Mouse (Mus musculus): ENCODE measurements at regions not wholly inside any gene's neighbourhood (a gene's known extent, or its start where the extent isn't known, plus 50 kb on each side); places are given as distances from the start of the nearest gene placed in this dataset.

DNA sequence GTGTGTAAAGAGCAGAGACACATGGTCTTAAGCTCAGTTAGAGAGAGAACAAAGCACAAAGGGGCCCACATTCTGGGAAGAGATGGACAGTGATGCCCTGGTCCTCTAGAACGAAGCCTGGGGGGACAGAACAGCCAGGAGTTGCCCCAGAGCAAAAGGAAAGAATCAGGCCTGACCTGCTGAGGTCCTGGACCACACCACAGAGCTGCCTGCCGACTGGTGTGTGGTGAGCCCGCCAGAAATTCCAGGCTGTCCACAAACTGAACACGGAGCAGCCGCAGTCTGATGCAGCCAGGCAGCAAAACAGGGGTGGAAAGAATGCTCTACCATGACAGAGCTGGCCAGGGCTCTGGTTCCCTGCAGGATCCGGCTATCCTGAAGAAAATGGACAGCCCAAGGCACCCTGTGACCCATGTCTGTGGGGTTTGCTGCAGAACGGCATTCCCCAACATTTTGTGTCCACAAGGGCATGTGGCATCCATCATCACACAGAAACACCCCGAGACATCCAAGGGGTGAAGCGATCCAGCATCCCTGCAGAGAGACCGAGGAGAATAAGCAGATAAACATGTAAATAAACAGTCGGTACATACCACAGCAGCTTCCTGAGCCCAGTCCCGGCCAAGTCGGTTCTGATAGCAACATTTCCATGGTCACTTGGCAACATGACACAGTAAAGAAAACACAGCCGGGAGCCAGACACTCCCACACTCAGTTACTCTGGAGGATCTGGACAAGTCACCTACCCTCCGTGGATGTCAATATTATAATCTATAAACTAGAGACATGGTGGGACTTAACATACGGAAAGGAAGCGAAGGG, 65.3 kb upstream of the Pomp start:
- no peak for DNase-seq (ENCODE audit: low spot score)

DNA sequence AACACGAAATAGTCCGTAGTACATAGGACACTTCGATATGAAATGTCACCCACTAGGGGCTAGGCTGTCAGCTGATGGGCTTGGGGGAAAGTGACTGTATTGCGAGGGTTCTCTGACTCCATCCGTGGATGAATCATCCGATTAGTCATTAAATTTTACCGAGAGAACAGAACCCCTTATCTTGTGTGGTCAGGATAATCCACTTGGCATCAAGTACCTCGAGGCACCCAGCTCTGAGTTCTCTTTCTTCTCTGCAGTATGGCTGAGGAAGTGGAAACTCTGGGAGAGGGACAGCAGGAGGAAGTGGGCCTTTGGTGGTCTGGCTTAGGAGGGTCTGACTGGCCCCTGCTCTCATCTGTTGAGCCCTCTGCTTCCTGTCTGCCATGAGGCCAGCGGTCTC, 67.2 kb upstream of the Pomp start:
- no peak for DNase-seq (ENCODE audit: low spot score)

DNA sequence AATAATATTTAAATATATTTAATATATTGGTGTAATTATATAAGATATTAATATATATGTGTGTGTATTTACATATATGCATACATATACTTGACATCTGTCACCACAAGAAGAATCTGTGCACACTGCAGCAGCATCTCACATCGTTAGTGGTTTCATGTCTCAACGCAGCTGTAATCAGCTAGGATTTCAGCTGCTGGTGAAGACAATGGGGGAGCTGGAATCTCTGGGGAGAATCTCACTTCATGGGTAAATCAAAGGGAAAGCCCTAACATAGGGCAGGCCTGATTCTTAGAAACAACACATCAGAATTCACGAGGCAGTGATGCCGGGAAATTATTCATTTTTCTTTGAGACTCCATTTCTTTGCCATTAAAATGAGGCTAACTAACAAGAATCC, 66.8 kb upstream of the Flt1 start:
- no peak for DNase-seq (ENCODE audit: low spot score)

DNA sequence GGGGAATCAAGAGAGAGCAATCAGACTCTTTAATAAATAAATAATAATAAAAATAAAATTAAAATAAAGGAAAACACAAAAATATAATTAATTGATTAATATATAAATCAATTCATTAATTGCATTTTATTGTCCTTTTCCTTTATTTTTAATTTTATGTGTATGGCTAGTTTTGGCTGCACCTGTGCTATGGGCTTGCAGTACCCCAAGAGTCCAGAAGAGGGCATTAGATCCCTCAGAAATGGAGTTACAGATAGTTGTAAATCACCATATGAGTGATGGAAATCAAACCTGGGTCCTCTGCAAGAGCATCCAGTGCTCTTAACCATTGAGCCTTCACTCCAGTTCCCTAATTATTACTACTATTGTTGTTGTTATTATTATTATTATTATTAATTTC, 65.3 kb upstream of the Flt1 start:
- DNase-seq (ENCODE audit: low spot score) = no peak

DNA sequence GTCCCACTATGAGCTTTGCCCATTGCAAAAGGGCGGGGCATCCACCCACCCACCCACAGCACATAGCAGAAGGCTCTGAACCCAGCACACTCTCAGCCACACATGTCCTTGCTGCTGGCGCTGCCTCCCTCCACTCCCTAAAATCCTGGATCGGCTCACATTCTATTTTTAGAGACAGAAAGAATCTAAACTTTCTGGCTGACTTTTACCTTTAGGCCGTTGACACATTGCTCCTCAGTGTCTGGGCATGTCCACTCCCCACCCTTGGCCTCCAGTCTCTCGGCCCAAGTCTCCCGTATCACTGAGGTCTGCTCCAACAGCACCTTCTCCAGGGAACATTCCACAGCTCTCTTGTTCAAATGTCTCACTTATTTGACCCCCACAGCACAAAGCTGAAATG, 62.7 kb upstream of the Flt1 start:
- DNase-seq (ENCODE audit: low spot score) = no peak

DNA sequence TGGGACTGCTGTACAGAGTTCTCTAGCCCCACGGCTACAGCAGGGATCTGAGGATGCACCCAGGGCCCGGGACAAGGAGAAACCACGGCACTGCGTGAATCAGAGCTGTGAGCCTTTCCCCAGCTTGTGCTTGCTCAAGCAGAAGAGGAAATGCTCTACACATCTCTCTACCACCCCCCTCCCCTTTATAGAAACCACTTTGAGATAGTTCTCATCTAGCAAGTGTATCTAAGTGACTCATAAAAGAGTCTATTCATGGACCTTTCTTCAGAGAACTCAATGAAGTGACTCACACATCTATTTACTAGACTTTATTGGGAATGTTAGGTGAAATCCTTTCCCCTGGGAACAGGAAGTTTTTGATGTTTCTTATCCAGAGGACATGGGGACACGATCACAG, 61.0 kb upstream of the Flt1 start:
- DNase-seq (ENCODE audit: low spot score) = no peak

DNA sequence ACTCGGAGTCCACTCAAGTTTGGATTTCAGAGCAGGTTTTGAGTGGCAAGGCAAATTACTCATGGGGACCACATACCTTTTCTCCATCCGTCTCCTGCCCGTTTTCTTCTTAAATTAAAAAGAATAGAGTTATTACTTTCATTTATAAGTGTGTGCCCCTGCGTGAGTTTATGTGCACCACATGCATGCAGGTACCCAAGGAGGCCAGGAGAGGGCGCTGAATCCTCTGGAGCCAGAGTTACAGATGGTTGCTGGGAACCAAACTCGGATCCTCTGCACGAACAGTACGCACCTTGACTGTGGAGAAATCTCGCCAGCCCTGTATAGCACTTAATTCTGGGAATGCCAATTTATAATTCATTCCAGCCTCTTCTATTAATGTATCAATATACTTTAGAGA, 58.3 kb upstream of the Flt1 start:
- DNase-seq (ENCODE audit: low spot score) = no peak

DNA sequence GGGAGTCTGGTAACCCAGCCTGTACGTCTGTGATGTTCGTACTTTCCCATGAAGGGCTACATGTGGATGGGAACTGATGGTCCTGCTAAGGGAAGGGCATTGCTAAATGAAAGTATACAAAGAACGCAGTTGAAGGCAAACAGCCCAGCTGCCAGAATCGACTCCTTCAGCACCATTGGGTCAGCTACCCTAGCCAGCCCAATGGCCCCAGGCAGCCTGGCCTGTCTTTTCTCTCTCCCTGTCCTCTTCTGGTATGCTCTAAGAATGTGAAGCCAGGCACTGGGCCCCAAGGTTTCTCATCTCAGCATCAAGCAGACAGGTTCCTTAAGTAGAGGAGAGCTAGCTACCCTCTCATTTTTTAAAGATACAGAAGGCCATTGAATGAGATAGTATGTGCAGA, 57.7 kb upstream of the Flt1 start:
- DNase-seq (ENCODE audit: low spot score) = no peak

DNA sequence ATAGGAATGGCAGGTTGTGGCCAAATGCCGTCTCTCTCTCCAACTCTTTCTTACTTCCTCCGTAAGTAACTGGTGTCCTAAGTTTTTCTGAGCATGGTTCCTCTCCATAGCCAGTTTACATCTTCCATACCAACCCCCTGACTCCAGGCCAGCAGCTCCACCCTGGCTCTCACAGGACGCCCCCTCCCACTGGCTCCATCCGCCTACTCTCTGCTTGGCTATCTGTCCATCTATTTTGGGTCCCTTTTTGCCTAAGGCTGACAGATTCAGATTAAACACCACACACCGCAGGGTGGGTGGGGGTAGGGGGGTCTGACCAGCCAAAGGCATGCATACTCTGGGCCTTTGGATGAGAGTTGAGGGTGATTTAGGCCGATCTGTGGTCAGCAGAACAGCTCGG, 57.0 kb upstream of the Flt1 start:
- no peak for DNase-seq (ENCODE audit: low spot score)

DNA sequence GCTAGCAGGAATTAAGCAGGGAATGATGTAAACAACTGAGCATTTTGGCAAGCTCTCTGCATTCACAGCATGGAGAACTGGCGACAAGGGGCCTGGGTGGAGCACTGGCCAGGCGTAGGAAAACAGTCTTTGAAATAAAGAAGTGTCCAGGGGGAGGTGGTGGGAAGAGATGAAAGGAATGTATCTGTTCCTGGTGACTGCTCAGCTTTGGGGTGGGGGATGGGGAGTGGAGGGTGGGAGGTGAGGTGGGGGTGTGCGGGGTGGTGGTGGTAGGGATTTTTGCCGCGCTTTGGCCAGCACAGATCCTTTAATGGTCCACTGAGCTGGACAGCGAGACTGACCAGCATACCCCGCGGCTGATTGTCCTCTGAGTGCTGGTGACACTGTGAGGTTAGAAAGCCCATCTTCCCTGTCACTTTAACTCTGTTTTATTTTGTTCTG, 56.5 kb upstream of the Flt1 start:
- no peak for DNase-seq (ENCODE audit: low spot score)

DNA sequence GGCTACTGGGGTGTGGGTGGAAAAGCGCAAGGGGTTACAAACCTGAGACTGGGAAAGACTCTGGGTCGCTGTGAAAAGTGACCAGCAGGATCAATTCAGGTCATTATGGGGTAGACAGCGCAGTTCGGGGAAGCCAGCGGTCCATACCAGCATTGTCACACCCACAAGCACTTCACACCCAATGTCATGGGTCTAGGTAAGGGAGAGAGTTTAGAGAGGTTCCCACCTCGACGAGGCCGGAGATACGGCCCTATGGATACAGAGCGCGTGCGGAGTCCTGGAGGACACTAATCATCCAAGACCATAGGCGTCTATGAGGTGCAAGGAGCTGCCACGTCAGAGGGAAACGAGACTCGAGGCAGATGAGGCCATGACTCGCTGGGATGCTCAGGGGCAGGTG, 55.4 kb upstream of the Flt1 start:
- DNase-seq (ENCODE audit: low spot score) = no peak

DNA sequence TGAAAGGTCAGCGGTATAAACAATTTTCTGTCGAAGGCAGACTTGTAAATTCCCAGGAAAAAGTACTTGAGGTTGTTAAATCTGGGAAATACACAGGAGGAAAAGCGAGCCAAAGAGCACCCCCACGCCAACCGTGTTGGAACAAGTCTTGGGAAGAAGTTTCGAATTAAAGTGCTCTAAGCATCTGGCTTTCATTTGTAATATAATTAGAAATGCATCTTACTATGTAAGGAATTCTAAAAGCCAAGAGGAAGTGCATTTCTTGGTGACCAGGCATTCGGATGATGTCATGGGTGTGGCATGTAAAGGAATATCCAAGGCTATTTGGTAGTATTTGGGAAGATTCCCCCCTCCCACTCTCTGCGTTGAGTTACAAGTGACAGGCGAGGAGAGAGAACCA, 52.7 kb upstream of the Flt1 start:
- DNase-seq (ENCODE audit: low spot score) = peak; percentile 26
